Mouse (Mus musculus): ENCODE data around the gene Arhgap8. TPM values are rescaled to one million over a fixed set of nuclear protein-coding genes. Genes with fewer than 3 reads are reported as not detected.

Gene Arhgap8
- polyA plus RNA-seq, 1 experiment from 2014 or later: 5.2 TPM

DNA sequence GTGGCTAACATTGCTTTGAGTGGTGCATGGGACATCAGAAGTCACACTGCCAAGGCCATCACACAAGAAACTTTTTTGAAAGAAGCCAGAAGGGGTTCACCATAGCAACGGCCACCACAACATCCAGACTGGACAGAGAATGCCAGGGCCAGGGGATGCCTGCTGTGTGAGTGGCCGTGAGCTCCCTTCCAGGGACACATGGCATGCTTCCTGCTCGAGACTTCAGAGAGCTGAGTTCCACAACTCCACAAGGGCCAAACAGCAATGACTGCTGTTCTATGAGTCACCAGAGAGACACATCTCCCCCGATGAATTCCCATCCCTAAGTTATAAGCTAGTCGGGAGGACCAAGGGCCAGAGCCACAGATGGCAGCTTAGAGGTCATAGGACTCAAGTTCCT, 91.3 kb downstream of the Arhgap8 start:
- H3K9ac ChIP-seq (ENCODE audit: low read length): no peak overlapping the region
- H3K4me1 ChIP-seq (ENCODE audit: control insufficient read depth, insufficient read depth, low read length): peaks cover 3% of the 10 kb centered on the region
- H3K4me2 ChIP-seq (ENCODE audit: low read depth, severe bottlenecking): no peak overlapping the region
- H3K27me3 ChIP-seq (ENCODE audit: control insufficient read depth, insufficient read depth, low read length): no peaks in the 10 kb centered on the region
- no peak for ATAC-seq (ENCODE audit: insufficient number of reproducible peaks, low FRiP score, low TSS enrichment, low read depth)
- no peaks in the 10 kb centered on the region for H3K36me3 ChIP-seq (ENCODE audit: control insufficient read depth, insufficient read depth, low read length)
- H3K4me3 ChIP-seq (ENCODE audit: low read depth, low read length): no peak overlapping the region
- H3K27ac ChIP-seq (replicated peaks; ENCODE audit: low read depth, low read length): no peak overlapping the region
- no peak for DNase-seq (ENCODE audit: low spot score)
- no peaks in the 10 kb centered on the region for H3K9me3 ChIP-seq (ENCODE audit: control insufficient read depth, low read length)
- WGBS: 66% methylated on average over 5 of the region's 5 CpGs

GRCm38 (mm10) chr15:84812831-84813357, 93.0 kb downstream of the Arhgap8 start:
- Histone ChIP-seq H3K4me1 (ENCODE audit: control insufficient read depth, insufficient read depth, low read length) (peaks cover 3% of the 10 kb centered on the region), H3K9me3 (ENCODE audit: control insufficient read depth, low read length) (no peaks in the 10 kb centered on the region), H3K4me3 (ENCODE audit: low read depth, low read length) (no peak overlapping the region), H3K9ac (ENCODE audit: low read length) (no peak overlapping the region), H3K27me3 (ENCODE audit: control insufficient read depth, insufficient read depth, low read length) (no peaks in the 10 kb centered on the region), H3K4me2 (ENCODE audit: low read depth, severe bottlenecking) (no peak overlapping the region), H3K27ac (replicated peaks; ENCODE audit: low read depth, low read length) (no peak overlapping the region), H3K36me3 (ENCODE audit: control insufficient read depth, insufficient read depth, low read length) (no peaks in the 10 kb centered on the region)
- DNase-seq (ENCODE audit: low spot score) (no peak), ATAC-seq (ENCODE audit: insufficient number of reproducible peaks, low FRiP score, low TSS enrichment, low read depth) (no peak)
- WGBS: 80% methylated on average over 11 of the region's 11 CpGs

GRCm38 (mm10) chr15:84815171-84815570, 95.3 kb downstream of the Arhgap8 start:
- no peaks in the 10 kb centered on the region for H3K4me1 ChIP-seq (ENCODE audit: control insufficient read depth, insufficient read depth, low read length)
- DNase-seq (ENCODE audit: low spot score): no peak
- H3K4me2 ChIP-seq (ENCODE audit: low read depth, severe bottlenecking): no peak overlapping the region
- no peak overlapping the region for H3K27ac ChIP-seq (replicated peaks; ENCODE audit: low read depth, low read length)
- ATAC-seq (ENCODE audit: insufficient number of reproducible peaks, low FRiP score, low TSS enrichment, low read depth): no peak
- no peaks in the 10 kb centered on the region for H3K9me3 ChIP-seq (ENCODE audit: control insufficient read depth, low read length)
- 66% methylated on average over 4 of the region's 4 CpGs for WGBS
- no peak overlapping the region for H3K9ac ChIP-seq (ENCODE audit: low read length)
- H3K36me3 ChIP-seq (ENCODE audit: control insufficient read depth, insufficient read depth, low read length): no peaks in the 10 kb centered on the region
- no peak overlapping the region for H3K4me3 ChIP-seq (ENCODE audit: low read depth, low read length)
- H3K27me3 ChIP-seq (ENCODE audit: control insufficient read depth, insufficient read depth, low read length): no peaks in the 10 kb centered on the region

DNA sequence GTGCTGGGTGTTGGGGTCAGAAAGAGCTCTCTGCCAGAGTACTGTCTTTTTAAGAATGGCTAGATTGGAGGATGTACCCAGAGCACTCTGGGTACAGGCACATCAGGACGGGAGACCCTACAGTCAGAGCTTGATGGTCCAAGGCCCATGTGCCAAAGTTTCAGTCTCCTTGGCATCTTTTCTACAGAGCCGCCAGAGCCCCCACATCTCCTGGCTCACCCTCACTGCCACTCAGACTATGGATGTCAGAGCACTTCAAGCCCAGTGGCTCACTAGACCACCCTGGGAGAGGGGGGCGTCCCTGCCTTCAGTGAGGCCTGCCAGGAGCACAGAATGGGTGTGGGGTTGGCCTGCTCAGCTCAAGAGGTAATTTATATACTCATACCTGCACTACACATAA, 97.7 kb downstream of the Arhgap8 start:
- 77% methylated on average over 3 of the region's 3 CpGs for WGBS
- no peak for ATAC-seq (ENCODE audit: insufficient number of reproducible peaks, low FRiP score, low TSS enrichment, low read depth)

DNA sequence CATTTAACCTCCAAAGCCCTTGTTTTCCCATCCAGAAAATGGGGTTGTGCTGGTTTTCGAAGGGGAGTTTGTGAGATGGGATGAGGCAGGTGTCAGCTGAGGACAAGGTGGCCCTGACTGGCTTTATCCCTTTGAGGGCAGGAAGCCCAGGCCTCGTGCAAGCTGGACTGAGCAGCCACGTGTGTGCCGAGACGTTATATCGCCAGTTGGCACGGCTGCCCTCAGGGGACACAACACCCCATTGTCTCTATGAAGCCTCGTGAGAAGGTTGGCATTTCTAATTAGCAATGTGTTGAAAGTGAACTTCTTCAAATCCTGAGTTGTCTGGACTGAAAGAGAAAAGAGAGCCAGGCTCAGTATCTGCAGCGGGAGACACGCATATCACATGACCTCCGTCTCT, 98.4 kb downstream of the Arhgap8 start:
- no peaks in the 10 kb centered on the region for H3K4me1 ChIP-seq (ENCODE audit: control insufficient read depth, insufficient read depth, low read length)
- DNase-seq (ENCODE audit: low spot score) (no peak), ATAC-seq (ENCODE audit: insufficient number of reproducible peaks, low FRiP score, low TSS enrichment, low read depth) (no peak)
- no peaks in the 10 kb centered on the region for H3K36me3 ChIP-seq (ENCODE audit: control insufficient read depth, insufficient read depth, low read length)
- 88% methylated on average over 11 of the region's 11 CpGs for WGBS
- H3K27me3 ChIP-seq (ENCODE audit: control insufficient read depth, insufficient read depth, low read length): no peaks in the 10 kb centered on the region
- no peak overlapping the region for H3K4me3 ChIP-seq (ENCODE audit: low read depth, low read length)
- H3K27ac ChIP-seq (replicated peaks; ENCODE audit: low read depth, low read length): no peak overlapping the region
- H3K9ac ChIP-seq (ENCODE audit: low read length): no peak overlapping the region
- no peak overlapping the region for H3K4me2 ChIP-seq (ENCODE audit: low read depth, severe bottlenecking)
- no peaks in the 10 kb centered on the region for H3K9me3 ChIP-seq (ENCODE audit: control insufficient read depth, low read length)

More for the DNA sequence above, 97.7 kb downstream of the Arhgap8 start:
- Histone ChIP-seq H3K4me3 (ENCODE audit: low read depth, low read length) (no peak overlapping the region), H3K4me2 (ENCODE audit: low read depth, severe bottlenecking) (no peak overlapping the region), H3K9me3 (ENCODE audit: control insufficient read depth, low read length) (no peaks in the 10 kb centered on the region), H3K36me3 (ENCODE audit: control insufficient read depth, insufficient read depth, low read length) (no peaks in the 10 kb centered on the region), H3K9ac (ENCODE audit: low read length) (no peak overlapping the region), H3K27ac (replicated peaks; ENCODE audit: low read depth, low read length) (no peak overlapping the region), H3K4me1 (ENCODE audit: control insufficient read depth, insufficient read depth, low read length) (no peaks in the 10 kb centered on the region), H3K27me3 (ENCODE audit: control insufficient read depth, insufficient read depth, low read length) (no peaks in the 10 kb centered on the region)
- no peak for DNase-seq (ENCODE audit: low spot score)

DNA sequence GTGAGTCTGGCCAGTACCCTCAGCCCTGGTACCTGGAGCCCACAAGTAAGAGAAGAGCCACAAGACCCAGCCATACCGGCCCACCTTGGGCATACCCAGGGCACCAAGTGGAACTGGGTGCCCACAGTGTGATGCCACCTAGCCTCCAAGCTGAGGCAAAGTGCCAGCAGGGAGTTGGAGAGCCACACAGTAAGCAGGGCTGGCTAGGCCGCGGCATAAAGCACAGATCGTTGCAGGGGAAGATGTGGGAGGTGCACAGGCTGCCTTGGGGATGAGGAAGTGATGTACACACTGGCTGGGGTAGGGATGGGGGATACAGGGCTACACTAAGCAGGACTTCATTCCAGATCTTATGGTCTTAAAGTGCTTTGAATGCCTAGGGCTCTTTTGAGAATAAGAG, 101.0 kb downstream of the Arhgap8 start:
- no peaks in the 10 kb centered on the region for H3K27me3 ChIP-seq (ENCODE audit: control insufficient read depth, insufficient read depth, low read length)
- no peaks in the 10 kb centered on the region for H3K9me3 ChIP-seq (ENCODE audit: control insufficient read depth, low read length)
- H3K4me2 ChIP-seq (ENCODE audit: low read depth, severe bottlenecking): no peak overlapping the region
- DNase-seq (ENCODE audit: low spot score) (no peak), ATAC-seq (ENCODE audit: insufficient number of reproducible peaks, low FRiP score, low TSS enrichment, low read depth) (no peak)
- no peak overlapping the region for H3K27ac ChIP-seq (replicated peaks; ENCODE audit: low read depth, low read length)
- no peak overlapping the region for H3K4me3 ChIP-seq (ENCODE audit: low read depth, low read length)
- no peaks in the 10 kb centered on the region for H3K36me3 ChIP-seq (ENCODE audit: control insufficient read depth, insufficient read depth, low read length)
- WGBS: 84% methylated on average over 4 of the region's 4 CpGs
- no peaks in the 10 kb centered on the region for H3K4me1 ChIP-seq (ENCODE audit: control insufficient read depth, insufficient read depth, low read length)
- H3K9ac ChIP-seq (ENCODE audit: low read length): no peak overlapping the region

Other genes with a start within 250 kb of the Arhgap8 start
- gene Rtl6, start 162.2 kb upstream of the Arhgap8 start, polyA plus RNA-seq (2014; fragmentation: Nextera tagmentation; extraction: Ambion mirVana): 14.2 and 15.3 TPM in 2 replicates
- 13.2 and 14.4 TPM in 2 replicates for gene Prr5, start 50.4 kb upstream of the Arhgap8 start, polyA plus RNA-seq (2014; fragmentation: Nextera tagmentation; extraction: Ambion mirVana)
- 1.9 TPM in 2 replicates for gene Phf21b, start 136.0 kb downstream of the Arhgap8 start, polyA plus RNA-seq (2014; fragmentation: Nextera tagmentation; extraction: Ambion mirVana)
- 0.69 and 1.1 TPM in 2 replicates for gene Gm29666, start 200.0 kb downstream of the Arhgap8 start, polyA plus RNA-seq (2014; fragmentation: Nextera tagmentation; extraction: Ambion mirVana)
- gene Nup50, start 203.4 kb downstream of the Arhgap8 start, polyA plus RNA-seq (2014; fragmentation: Nextera tagmentation; extraction: Ambion mirVana): 64.8 and 73.1 TPM in 2 replicates

All from limb, embryonic 11.5 days (tissue).